Mouse (Mus musculus) heart, adult 18-20 months (tissue): ENCODE measurements around the gene Stat1. TPM values are rescaled to one million over a fixed set of nuclear protein-coding genes. Genes with fewer than 3 reads are reported as not detected.
A peak's percentile ranks its signal among the peaks of the same experiment; 100 is the strongest.

Experiments
- DNase-seq, 2 experiments: peaks; one replicate each; pipeline ENCODE4 v3.0.0; 2021 to 2022; ENCODE audit warnings: mixed read lengths in 1 of 2
- total RNA-seq, 2 experiments: library from RNA; stranded (reverse); gene quantifications; 2 replicates each; pipeline ENCODE4 v1.2.3; 2021

Gene Stat1
- total RNA-seq, 2 experiments from 2014 or later = 31.9 to 39.9 TPM

DNA sequence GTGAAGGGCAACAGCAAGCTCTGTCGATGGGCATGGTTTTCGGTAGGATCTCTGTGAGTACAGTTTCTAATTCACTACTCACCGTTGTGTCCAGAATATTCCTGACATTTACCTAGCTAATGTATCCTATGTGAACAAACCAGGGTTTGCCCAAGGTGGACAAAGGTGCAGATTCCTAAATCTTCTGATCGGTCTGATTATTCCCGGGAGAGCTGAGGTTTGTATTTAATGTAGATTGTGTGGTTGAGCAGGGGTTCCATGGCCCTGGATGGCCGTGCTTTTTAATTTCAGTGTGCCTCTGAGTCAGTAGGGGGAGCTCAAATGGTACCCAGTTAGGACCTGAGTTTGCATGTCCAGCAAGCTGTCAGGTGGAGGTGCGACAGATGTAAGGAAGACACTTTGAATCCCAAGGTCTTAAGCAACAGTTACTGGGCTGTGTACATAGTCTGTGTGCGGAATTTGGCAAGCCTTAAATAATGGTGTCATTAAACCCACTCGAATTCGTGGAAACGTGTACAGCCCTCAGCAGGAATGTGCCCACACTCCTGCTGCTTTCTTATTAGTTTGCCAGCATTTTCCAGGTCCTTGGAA is 12.6 kb downstream of the Stat1 start:
- DNase-seq = no peak

DNA sequence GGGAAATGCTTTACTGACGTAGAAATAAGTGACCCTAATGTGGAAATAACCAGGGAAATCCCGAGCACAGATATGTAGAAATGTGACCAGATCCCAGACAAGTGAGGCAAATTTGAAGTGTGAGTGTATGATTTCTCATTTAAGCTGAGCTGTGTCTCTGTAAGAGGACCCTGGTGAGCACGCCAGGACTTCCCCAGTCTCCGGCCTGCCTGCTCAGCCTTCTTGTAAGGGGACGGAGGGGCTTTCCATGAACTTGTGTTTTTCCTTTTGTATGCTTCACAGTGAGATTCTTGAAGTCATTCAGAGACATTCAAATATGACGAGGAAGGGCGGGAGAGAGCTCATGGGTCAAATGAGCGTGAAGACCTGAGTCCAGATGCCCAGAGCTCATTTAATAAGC is 14.0 kb downstream of the Stat1 start:
- DNase-seq = no peak

DNA sequence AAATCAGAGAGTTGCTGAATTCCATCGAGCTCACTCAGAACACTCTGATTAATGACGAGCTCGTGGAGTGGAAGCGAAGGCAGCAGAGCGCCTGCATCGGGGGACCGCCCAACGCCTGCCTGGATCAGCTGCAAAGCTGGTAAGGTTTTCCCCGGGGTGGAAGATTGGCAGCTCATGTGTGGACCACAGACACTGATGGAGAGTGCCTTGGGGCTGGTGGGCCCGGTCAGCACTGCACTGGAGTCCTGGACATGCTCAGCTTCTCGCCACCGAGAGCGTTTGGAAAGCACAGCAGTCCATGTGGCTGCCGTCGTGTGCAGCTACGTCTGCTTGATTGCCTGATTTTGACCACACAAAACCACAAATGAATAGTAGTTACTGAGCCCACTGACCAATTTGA is 18.1 kb downstream of the Stat1 start:
- DNase-seq = no peak

DNA sequence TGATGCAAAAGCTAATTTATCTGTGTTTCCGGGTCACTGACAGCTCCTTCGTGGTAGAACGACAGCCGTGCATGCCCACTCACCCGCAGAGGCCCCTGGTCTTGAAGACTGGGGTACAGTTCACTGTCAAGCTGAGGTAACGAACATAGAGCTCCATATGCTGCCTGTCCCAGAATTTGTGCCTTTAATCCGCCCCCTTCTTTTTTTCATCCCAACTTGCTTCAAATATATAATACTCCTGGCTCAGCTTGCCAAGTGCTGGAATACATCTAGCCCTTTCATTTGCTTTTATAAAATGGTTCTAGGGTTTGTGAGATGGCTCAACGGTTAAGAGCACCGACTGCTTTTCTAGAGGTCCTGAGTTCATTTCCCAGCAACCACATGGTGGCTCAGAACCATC is 21.3 kb downstream of the Stat1 start:
- no peak for DNase-seq

DNA sequence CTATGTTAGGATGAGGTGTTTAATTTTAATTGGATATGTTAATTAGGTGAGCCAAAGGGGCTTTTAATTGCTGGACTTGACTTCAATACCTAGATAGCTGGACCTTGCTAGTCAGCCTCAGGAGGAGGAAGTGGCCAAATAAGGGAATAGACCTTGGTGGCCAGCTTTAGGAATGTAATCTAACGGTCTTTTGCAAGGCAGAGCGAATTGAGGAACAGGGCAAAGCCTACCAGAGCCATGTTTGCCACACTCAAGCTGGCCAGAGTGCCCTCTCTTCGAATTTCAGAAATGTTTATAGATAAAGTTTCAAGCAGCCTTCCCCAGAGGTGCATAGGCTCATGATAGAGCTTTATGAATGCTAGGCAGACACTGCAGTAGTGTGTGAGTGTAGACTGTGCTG is 22.2 kb downstream of the Stat1 start:
- no peak for DNase-seq

DNA sequence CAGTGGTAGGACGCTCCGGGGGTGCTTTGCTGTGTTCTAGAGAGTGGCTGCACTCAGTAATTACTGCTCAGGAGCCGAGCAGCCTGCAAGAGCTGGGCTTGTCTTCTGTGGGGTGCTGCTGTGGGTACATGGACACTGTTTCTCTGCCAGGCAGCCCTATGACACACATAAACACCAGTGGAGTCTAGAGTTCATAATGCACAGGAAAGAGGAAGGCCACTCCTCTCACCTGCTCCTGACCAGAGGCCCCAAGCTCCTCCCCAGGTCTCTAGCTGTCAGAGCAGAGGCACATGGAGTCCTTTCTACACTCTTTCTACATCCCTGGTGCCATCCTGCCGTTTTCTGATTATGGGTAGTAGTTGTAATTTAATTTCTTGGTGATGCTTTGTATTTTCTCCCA is 22.9 kb downstream of the Stat1 start:
- DNase-seq = no peak

DNA sequence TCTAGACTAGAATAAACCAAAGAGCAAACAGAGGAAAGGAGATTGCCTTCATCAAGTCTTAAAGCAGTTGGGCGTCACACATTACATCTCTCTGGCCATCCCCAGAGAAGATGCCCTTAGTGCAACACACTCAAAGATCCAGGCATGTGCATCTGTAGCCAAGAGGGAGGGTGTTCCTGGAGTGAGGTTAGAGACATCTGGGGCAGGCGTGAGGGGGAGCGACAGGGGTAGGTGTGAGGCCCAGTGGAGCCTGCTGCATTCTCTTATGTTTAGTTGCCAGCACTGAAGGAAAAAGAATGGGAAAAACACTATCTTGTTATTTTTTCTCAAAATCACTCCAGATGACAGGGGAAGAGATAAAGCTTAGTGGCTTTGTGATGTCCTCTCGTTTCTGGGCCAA is 24.0 kb downstream of the Stat1 start:
- DNase-seq = no peak

DNA sequence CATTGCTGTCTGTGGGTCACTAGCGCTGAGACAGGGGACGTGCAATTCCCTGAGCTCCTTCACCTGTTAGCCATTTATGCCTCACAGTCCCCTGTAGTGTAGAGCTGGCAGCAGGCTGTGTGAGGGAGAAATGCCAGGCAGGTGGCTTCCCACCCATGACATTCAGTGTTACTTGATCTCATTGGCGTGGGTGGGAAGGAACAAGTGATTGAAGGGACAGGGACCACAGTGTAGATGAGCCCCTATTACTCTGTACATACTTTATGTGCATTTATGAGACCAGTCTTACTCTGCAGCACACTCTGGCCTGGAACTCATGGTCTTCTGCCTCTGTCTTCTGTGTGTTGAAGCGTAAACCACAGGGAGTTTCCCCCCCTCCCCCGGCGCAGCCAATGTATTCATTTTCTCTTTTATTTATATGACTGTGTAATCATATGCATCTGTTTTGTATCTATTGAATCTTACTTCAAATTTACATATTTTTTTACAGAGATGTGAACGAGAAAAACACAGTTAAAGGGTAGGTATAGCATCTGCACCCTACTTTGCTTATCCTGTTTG is 24.4 kb downstream of the Stat1 start:
- DNase-seq = no peak

DNA sequence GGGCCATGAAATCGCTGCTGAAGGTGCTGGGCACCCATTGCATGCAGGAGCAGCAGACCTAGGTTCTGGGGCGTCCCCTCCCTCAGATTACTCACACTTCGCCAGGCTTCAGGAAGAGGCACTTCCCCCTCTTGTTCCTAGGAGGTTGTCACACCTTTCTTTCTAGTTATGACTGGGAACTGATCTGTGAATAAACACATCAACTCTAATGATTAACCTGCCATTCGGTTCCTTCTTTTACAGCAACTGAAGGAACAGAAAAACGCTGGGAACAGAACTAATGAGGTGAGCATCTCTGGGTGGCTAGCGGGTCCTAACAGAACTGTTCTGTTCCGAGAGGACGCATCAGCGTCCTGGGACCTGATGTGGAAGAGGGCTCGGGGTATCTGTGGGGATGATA is 25.7 kb downstream of the Stat1 start:
- no peak for DNase-seq

DNA sequence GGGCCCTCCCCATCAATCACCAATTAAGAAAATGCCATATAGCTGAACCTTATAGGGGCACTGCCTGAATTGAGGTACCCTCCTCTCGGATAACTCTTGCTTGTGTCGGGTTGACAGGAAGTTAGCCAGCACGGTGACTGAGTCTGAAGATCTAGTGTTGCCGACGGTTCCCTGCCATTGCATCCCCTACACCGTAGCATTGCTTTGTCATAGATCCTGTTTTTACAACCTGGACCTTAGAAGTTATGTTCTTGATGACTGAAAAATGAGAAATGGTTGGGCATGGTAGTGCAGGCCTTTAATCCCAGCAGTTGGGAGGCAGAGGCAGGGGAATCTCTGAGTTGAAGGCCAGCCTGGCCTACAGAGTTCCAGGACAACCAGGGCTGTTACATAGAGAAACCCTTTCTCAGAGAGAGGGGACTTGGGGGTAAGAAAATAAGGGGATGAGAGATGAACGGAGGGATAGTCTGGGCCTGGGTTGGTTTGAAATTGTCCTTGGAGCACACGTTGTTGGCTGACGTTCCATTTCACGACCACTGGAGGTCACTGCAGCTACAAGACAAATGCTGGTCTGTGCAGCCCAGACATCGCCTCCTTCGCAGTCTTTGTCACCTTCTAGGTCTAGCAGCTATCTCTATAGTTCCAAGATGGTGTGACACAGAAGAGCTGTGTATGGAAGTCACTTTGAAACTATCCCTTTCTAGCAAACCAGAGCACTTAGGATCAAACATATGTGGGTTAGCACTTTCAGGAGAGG is 27.2 kb downstream of the Stat1 start:
- DNase-seq = peak; percentile 60 to 72

DNA sequence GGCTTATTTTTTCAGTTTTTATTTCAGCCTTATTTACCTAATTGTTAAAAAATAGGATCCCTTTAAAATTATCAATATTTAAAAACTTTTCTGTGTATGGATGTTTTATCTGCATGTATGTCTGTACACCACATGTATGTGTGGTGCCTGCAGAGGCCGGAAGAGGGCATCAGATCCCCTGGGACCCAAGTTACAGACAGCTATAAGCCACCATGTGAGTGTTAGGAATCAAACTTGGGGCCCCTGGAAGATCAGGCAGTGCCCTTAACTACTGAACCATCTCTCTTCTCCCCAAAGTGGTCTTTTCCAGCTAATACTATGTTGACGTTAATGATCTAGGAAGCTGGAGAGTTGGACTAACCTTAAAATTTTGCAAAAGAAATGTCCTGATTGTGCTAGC is 28.2 kb downstream of the Stat1 start:
- DNase-seq = no peak

DNA sequence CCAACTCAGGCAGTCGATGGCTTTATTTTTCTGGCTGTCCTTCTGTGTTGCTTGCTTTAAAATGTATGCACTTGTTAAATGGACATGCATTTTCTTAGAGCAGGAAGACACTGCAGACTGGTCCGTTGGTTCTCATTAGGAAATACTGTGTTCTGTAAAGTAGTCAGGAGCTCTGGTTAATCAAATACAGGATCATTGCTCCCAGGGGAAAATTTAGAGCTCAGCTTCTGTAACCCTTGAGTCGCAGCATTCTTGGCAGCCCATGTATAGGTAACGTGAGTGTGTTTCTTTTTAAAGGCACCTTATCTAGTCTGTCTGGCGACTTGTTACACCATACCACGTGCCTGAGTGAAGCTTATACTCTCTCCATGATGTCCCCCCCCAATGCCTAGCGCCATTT is 28.9 kb downstream of the Stat1 start:
- no peak for DNase-seq

DNA sequence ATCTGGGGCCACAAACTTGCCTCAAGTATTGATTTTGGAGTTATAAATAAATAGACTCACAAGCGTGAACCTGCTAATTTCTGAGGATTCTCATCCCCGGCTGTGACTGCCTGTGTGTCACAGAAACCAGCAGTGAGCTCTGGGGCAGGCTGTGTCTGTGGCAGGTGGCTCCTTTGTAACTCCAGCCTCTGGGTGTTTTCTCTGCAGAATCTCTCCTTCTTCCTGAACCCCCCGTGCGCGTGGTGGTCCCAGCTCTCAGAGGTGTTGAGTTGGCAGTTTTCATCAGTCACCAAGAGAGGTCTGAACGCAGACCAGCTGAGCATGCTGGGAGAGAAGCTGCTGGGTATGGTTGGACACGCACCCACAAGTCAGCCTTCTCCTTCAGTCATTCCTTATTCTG is 29.5 kb downstream of the Stat1 start:
- no peak for DNase-seq

DNA sequence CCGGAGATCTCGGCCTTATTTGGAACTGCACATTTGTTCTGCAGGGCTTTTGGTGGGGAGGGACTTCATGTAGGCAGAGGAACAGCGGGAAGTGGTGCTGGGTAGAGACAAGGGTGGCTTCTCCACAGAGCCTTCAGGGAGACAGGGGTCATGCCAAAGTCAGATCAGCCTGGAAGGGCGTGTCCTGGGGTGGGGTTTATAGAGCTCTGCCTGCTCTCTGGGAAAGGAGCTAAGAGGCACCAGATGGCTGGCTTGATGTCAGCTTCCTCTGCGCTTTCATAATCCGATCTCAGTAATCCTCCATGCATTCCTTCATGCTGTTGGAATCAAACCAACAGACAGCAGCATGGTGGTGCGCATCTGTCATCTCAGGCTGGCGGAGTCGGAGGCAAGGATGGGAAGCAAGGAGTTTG is 30.7 kb downstream of the Stat1 start:
- DNase-seq = peak; percentile 65 to 82

DNA sequence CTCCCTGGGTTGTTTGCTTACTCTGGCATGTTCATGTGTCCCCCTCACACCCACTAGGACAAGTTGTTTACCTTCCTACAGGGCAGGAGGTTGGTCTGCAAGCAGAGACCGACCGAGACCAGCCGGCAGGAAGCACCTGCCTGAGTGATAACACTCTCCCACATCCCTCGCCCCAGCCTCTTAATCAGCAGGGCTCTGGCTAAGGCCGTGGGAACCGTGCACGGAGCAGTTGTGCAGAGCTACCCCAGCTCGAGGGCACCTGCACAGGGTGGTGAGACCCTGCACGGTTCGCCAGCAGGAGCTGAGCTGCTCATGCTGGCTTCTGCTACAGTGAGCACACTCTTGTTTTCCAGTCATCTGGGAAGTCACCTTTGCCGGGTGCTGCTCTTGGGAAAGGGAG is 31.4 kb downstream of the Stat1 start:
- peak in 1 of 2 experiments; percentile 64 for DNase-seq

DNA sequence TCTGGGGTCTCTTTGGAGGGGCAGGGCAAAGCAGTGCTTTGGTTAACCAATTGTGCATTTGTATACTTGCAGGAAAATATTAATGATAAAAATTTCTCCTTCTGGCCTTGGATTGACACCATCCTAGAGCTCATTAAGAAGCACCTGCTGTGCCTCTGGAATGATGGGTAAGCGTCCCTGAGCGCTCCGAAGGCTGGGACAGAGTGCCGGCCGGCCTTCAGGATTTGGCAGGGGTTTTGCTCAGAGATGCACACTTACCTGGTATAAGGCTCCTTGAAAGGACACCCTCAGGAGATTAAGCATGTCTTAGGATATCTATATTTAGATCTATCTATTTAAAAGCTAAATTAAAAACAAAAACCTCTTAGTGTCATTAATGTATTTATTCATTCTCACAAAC is 31.9 kb downstream of the Stat1 start:
- DNase-seq = no peak

DNA sequence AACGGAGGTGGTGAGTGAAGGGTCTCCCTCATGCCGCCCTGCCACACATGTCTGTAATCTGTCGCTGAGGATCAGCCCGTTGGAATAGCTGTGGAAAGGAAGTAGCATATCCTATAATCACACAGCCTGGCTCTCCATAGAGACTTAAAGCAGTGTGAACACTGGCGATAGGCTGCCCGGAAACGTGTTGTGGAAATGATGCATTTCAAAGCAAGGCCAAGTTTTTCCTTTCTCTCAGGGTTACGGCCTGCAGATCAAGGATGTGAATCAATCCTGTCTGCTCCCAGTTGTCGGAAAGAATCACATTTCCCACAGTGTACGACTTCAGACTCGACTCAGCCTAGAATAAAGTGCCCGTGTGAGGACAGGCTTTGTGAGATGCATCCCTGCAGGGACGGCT is 33.1 kb downstream of the Stat1 start:
- peak in 1 of 2 experiments; percentile 57 for DNase-seq

DNA sequence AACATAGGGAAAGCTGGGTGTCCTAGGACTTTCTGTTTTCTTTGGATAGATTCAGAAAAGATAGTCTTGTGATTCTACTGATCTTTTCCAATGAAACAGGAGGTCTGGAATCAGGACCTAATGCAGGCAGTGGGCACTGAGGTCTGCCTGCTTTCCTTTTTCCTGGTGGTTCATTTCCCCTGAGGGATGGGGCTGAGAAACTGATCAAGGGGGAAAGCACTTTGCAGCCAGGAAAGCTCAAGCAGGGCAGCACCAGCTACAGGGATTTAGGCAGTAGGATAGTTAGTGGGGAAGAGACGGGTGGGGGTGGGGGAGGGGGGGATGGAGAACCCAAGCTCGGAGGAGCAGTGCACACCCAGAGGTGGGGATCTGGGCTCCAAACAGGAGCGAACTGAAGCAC is 33.7 kb downstream of the Stat1 start:
- DNase-seq = no peak

DNA sequence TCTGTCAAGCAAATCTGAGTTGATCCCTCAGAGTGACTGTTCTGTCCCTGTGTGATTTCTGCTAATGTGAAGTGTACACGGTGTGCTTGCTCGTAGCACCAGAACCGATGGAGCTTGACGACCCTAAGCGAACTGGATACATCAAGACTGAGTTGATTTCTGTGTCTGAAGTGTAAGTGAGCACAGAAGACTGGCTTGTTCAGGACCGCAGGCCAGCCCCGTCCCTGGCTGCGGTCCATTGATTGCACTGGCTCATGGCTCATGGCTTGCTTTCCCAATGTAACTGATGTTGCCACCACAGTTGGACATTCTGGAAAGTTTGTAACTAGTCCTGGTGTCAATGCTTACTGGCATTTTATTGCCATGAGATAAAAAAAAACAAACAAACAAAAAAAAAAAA is 35.6 kb downstream of the Stat1 start:
- DNase-seq = no peak

DNA sequence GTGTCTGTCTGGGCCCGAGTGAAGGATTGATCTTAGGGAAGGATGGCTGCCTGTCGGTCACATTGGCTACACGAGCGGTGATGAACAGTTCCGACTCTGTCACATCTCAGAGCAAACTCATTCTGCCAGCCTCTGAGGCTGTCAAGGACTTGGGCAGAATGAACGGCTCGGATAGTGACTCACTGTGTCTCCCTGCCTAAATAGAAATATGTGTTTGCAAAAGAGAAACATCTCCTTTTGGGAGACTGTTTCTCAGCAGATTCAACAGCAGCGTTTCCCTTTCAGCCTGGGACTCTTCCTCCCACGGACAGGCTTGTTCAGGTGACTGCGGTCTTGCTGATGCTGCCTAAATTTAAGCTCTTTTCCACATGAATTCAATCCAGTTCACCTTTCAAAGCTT is 37.1 kb downstream of the Stat1 start:
- no peak for DNase-seq

DNA sequence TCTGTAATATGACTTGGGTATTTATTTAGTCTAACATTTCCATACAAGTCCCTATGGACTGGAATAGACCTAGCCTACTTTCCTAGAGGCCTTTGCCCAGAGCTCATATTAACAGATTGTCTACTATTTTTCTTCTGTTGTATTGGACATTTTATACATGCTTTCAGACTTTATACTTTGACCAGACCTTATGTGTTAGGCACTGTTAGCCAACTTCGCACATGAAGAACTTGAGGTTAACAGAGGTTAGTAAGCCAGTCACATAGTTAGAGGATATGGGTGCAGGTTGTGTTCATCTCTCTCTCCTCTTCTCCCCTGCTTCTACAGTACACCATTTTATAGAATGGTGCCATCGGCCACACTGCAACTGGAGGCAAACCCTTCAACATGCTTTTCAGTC is 38.8 kb downstream of the Stat1 start:
- no peak for DNase-seq

DNA sequence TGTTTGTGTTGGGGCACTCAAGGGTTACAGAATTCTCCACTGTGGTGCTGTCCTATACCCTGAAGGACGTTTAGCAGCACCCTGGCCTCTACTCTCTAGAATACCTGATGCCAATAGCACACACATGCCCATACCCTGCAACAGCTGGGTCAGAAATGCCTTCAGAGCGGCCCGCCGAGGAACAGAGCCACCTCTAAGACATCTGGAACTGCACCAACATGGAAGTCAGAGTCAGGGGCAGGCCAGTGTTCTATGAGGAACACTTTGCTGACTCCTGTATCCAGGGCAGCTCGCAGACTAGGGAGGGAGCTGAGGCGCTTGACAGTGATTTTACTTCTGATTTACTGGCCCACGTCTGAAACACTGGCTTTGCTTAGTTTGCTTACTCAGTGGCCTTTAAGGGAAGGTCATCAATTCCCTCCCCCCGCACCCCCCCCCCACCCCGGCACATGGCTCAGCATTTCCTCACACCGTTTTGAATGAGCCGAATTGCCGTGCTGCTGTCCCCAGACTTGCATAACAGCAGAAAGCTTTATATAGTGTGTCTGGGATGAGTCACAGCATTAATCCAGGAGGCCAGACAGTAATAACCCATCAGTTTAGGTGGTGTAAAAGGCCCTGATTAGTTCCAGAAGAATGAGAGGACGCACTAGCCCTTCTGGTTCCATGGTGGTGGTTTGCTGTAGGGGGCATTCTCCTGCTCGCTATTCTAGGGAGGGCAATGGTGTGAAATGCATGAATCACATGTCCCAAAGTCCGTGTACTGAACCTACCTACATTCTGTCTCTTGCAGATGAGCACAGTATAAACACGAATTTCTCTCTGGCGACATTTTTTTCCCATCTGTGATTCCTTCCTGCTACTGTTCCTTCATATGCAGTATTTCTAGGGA is 39.5 kb downstream of the Stat1 start:
- DNase-seq = no peak

DNA sequence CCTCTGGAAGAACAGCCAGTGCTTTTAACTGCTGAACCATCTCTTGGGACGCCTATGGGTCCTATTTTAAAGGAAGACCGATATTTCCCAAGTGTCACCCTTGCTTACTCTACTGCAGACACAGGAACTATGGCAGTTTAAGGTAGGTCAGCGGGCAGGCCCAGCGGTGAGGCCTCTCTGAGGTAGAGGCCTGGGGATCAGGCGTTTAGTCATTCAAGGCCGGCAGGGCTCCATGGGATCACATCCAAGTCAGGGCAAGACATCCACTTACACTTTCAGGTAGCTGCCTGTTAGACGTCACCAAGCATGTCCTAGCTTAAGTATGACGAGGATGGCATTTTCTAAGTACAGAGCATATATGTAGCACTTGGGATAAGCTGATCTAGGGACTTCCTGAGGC is 41.9 kb downstream of the Stat1 start:
- no peak for DNase-seq
